Mouse (Mus musculus): ENCODE measurements around the gene Rasgef1b.

The Rasgef1b gene

DNA sequence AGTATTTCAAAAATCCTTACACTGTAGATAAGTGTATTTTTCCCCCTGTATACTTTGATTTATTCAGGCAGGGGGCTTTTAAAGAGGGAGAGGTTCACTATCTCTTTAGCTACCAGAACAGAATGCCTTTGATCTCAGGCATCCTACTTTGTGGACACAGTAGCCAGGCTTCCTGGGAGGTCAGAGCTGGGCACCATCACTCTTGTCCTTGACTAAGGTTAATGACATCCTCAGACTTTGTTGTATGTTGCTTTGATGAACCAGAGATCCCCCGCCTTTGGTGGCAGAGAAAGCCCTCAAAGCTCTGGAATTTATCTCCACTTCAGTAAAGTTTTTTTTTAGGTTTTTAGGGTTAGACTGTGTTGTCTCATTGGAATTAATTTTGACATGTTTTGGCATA lies 343.8 kb downstream of the Rasgef1b start:
- no peak for ATAC-seq (ENCODE audit: insufficient number of reproducible peaks, low FRiP score, low TSS enrichment)

DNA sequence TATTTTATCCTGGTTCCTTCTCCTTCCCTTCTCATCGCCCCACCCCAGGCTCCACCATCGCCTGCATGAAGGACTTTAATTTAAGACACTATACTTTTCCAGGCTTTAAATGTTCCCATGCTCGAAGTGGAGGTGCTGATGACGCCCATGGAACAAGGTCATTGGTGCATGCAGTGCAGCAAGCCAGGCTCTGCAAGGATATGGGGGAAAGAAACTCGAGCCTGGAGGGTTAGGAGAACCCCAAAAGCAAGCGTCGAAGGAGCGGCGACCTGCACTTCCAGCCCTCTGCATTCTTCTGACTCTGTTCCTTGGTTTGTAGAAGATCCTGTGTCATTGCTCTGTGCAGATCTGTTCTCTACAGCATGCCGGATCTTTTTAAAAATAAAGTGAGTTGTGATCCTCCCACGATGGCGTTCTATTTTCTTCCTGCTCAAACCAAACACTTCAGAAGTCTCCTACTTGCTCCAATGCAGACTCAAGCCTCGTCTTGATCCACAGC lies 345.0 kb downstream of the Rasgef1b start:
- no peak for ATAC-seq (ENCODE audit: insufficient number of reproducible peaks, low FRiP score, low TSS enrichment)

DNA sequence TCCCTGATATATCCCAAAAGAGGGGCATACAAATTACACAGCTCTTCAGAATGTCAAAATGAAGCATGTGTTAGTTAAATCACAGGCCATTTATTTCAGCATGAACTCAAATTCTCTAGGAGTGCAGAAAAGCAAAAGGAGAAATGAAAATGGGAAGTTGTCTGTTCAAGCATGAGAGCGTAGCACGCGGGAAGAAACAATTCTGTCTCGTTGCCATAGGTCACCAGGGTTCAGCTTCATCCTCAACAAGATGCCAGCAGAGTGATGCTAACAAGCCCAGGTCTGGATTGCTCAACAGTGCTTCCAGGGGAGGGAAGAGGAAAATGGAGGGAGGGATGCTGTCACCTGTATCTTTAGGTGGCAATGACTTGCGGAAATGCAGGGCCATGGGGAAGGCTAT lies 346.1 kb downstream of the Rasgef1b start:
- no peak for ATAC-seq (ENCODE audit: insufficient number of reproducible peaks, low FRiP score, low TSS enrichment)

GRCm38 (mm10) chr5:99381639-99382038 lies 347.2 kb downstream of the Rasgef1b start:
- no peak for ATAC-seq (ENCODE audit: insufficient number of reproducible peaks, low FRiP score, low TSS enrichment)

GRCm38 (mm10) chr5:99380882-99381281 lies 348.0 kb downstream of the Rasgef1b start:
- no peak for ATAC-seq (ENCODE audit: insufficient number of reproducible peaks, low FRiP score, low TSS enrichment)

- ATAC-seq (ENCODE audit: insufficient number of reproducible peaks, low FRiP score, low TSS enrichment): no peak
Observed at GRCm38 (mm10) chr5:99380166-99380565, 348.7 kb downstream of the Rasgef1b start.

DNA sequence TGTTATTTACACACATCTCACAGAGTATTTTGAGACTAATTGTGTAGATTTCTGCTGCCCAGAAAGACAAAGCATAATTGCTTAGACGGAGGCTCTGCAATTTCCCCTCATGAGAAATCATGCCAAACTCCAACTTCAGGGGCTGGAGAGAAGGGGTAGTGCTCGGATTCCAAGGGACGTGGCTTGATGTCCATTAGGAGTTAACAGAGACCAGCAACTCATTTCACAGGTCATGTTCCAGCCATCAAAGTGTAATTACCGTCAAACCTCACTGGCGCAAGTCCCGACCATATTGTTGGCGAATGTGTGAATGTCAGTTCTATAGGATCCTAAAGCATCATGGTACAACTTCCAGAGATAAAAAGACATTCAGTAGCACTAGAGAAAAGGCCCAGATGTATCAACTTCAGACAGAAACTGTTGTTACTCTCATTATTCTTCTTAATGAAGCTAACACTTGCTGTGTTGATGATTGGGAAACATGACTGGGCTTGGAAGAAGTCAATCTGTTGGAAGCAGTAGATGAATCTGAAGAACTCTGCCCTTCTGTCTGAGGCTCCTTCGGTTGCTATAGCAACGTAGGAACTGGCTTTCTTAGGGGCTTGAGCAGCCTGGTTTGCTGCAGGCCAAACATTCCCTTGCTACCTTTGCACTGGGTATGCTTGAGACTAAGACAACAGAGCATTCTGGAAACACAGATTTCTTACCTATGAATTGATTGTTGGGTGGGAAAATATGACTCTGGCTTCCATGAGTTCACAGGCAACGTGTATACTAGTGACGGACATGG lies 350.2 kb downstream of the Rasgef1b start:
- ATAC-seq (ENCODE audit: insufficient number of reproducible peaks, low FRiP score, low TSS enrichment): no peak

DNA sequence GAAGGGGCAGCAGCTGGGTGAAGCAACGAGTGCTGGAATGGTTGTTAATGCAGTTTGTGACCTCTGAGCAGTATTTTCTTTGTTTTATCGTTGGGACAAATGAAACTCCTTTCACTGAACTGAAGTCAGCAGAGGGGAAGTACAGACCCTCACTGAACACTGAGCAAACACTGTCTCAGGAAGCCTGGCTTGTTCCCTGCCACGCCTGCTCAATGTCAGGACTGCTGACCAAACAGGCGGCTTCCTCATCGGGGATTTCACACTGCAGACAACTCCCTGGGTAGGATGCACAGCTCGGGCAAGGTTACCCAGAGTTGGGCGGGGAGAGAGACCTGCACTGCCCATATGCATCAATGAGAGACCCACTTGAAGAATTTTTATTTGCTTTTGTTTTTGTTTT lies 353.1 kb downstream of the Rasgef1b start:
- ATAC-seq (ENCODE audit: insufficient number of reproducible peaks, low FRiP score, low TSS enrichment): no peak

- no peak for ATAC-seq (ENCODE audit: insufficient number of reproducible peaks, low FRiP score, low TSS enrichment)
Observed at GRCm38 (mm10) chr5:99374460-99374859, 354.4 kb downstream of the Rasgef1b start.

DNA sequence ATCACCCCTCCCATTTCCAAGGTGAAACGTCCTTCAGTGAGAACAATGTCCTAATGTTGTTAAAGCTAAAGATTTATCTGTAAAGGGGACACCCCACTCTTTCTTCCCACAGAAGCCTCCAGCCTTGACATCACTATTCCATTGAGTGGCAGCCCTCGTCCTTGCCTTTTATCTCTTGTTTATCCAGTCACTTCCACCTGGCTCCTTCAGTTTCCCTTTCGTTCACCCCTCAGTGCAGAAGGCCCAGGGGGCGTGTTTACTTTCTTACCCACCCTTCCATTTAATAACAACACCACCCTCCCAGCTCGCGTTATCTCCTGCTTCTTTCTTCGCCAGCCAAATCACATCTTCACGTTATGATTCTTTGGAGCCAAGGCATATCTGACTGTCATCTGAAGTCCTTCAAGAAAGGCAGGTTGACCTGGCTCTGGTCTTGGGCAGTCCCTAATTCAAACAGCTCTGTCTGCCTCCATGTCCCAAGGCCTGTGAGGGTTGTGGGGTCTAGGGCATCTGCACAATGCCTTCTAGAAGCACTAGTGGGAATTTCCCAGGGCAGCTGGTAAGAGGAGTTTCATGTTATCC lies 355.2 kb downstream of the Rasgef1b start:
- ATAC-seq (ENCODE audit: insufficient number of reproducible peaks, low FRiP score, low TSS enrichment): no peak

GRCm38 (mm10) chr5:99370636-99371035 lies 358.2 kb downstream of the Rasgef1b start:
- no peak for ATAC-seq (ENCODE audit: insufficient number of reproducible peaks, low FRiP score, low TSS enrichment)

DNA sequence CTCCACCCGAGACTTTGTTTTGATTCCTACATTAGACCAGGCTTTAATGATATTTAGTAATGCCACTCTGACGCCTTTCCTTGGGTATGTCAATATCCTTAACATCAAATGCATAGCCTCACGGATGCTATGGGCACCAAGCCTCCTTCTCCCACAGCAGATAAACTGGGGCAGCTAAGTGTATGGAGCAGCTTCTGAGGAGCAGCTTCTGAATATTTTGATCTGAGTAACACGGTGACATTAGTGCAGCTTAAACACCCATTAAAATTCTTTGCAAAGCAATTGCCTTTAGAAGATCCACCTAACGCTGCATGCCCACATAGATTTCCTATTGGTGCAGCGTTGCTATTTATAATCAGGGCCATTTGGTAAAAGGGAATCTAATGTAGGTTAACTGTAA lies 359.6 kb downstream of the Rasgef1b start:
- no peak for ATAC-seq (ENCODE audit: insufficient number of reproducible peaks, low FRiP score, low TSS enrichment)

DNA sequence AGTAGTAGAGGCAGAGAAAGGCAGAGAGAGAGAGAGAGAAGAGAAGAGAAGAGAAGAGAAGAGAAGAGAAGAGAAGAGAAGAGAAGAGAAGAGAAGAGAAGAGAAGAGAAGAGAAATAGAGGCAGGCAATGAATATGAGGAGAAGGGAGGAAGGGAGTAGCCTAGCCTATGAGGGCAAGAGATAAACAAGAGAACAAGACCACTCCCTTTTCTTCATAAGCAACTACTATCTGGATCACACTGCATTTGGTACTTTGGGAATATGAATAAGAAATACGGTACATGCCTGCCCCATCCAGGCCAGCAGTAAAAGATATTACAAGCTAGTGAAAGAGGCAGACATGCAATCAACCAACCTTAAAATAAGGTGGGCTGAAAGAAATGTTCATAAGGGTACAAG lies 360.2 kb downstream of the Rasgef1b start:
- no peak for ATAC-seq (ENCODE audit: insufficient number of reproducible peaks, low FRiP score, low TSS enrichment)

DNA sequence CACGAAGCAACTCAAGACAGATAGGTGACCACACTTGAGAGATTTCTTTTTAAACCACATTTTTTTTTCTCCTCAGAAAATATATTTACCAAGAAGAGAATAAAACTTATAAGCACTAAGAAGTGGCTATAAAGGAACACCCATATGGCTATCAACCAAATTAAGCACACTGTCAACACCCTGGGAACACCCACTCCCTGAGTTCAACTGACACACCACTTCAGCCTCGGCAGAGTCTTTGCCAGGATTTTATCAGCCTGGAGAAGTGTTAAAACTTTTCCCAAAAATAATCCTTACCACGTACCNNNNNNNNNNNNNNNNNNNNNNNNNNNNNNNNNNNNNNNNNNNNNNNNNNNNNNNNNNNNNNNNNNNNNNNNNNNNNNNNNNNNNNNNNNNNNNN lies 368.3 kb downstream of the Rasgef1b start:
- ATAC-seq (ENCODE audit: insufficient number of reproducible peaks, low FRiP score, low TSS enrichment): no peak

DNA sequence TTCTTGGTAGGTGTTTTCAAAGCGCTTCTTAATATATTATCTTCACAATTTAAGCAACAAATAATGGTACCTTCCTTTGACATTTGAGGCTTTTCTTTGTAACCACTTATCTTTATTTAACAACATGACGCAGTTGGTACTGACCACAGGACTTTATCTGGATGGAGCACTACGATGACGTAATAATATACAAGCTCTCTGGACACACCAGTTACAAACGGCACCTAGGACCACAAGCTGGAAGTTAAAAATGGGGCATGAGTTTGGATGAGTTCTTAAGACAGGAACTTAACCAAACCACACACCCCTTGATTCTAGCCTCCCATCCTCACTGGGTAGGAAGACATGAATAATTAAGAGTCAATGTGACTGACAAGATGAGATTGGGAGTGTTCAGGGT lies 369.6 kb downstream of the Rasgef1b start:
- no peak for ATAC-seq (ENCODE audit: insufficient number of reproducible peaks, low FRiP score, low TSS enrichment)

GRCm38 (mm10) chr5:99354640-99355132 lies 374.2 kb downstream of the Rasgef1b start:
- ATAC-seq (ENCODE audit: insufficient number of reproducible peaks, low FRiP score, low TSS enrichment): no peak

- ATAC-seq (ENCODE audit: insufficient number of reproducible peaks, low FRiP score, low TSS enrichment): no peak
Observed at GRCm38 (mm10) chr5:99350030-99350429, 378.8 kb downstream of the Rasgef1b start.

DNA sequence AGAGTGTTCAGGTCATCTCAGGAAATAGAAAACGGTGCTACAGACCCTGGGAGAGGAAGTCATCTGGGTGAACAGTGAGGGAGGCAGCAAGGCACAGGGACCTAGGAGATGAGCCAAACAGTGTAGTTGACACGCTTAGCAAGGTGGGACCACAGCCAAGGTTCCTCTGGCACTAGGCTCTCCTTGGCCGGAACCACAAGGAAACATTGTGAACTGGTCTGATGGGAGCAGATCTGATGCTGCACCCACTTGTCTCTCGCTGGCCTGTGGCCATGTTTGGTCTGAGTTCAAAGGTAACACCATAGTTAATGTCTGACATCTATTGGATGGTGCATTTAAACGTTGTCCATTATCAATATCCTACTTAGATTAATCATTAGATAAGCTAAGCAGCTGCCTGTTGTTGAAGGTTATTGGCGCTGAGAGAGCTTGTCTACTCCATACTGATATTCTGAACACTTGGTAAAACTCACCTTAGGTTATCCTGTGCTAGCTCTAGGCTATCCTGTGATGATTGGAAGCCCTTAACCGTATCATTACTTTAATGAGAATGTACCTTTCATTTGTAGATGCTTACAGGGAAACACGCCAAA lies 380.5 kb downstream of the Rasgef1b start:
- ATAC-seq (ENCODE audit: insufficient number of reproducible peaks, low FRiP score, low TSS enrichment): peak; percentile 82

- no peak for ATAC-seq (ENCODE audit: insufficient number of reproducible peaks, low FRiP score, low TSS enrichment)
Observed at GRCm38 (mm10) chr5:99342527-99342926, 386.3 kb downstream of the Rasgef1b start.

GRCm38 (mm10) chr5:99340311-99340989 lies 388.4 kb downstream of the Rasgef1b start:
- ATAC-seq (ENCODE audit: insufficient number of reproducible peaks, low FRiP score, low TSS enrichment): no peak

DNA sequence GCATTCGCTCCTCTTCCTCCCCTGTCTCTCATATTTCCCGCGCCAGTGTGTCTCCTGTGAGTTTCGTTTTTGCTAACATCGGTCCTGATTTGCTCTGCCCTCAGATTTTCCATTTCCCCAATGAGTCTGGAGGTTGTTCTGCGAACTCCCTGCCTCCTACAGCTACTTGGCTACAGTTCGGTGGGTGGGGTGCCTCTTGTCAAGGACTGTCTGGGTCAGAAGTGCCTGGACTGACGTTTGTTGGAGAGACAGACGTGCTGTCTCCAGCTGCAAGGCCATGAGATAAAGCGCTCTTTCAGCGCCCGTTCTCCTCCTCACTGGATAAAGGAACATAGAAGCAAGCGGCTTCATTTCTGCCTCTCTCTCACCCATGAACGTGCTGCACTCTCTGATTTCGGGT lies 389.1 kb downstream of the Rasgef1b start:
- no peak for ATAC-seq (ENCODE audit: insufficient number of reproducible peaks, low FRiP score, low TSS enrichment)
